Mouse (Mus musculus) MEL (cell line): Measurements from ENCODE around the gene Otud1. TPM values are rescaled to one million over a fixed set of nuclear protein-coding genes. Genes with fewer than 3 reads are reported as not detected.

ENCODE experiments used
- DNase-seq: peaks from one replicate; pipeline ENCODE4 v3.0.0; 2011; ENCODE audit warnings: low read depth, low spot score
- H3K27ac ChIP-seq: 2 replicates; pipeline ENCODE4 v1.5.1; 2012; ENCODE audit warnings: low read depth, mild to moderate bottlenecking, control low read depth, low read length, moderate library complexity; ENCODE audit not compliant: control insufficient read depth
- H3K27me3 ChIP-seq, 2 experiments: fragments of 150-350 bp in 1 of 2; sonication (generic) in 1 of 2; 2 replicates each; pipeline ENCODE4 v1.6.1; 2012; ENCODE audit warnings: low read length in 2 of 2, mild to moderate bottlenecking in 2 of 2, improper control_type of control experiment in 1 of 2, moderate library complexity in 1 of 2; ENCODE audit not compliant: insufficient read depth in 2 of 2, control insufficient read depth in 1 of 2
- H3K36me3 ChIP-seq, 2 experiments: 2 replicates each; pipeline ENCODE4 v1.6.1; 2012 to 2014; ENCODE audit warnings: low read length in 2 of 2, improper control_type of control experiment in 1 of 2, inconsistent platforms in 1 of 2, mild to moderate bottlenecking in 1 of 2; ENCODE audit not compliant: insufficient read depth in 2 of 2, control insufficient read depth in 1 of 2
- H3K4me1 ChIP-seq, 2 experiments: fragments of 150-350 bp in 1 of 2; sonication (generic) in 1 of 2; 2 replicates each; pipeline ENCODE4 v1.6.1; 2012; ENCODE audit warnings: low read length in 2 of 2, improper control_type of control experiment in 1 of 2, mild to moderate bottlenecking in 1 of 2; ENCODE audit not compliant: insufficient read depth in 2 of 2, control insufficient read depth in 1 of 2
- H3K4me3 ChIP-seq, 2 experiments: fragments of 150-350 bp in 1 of 2; sonication (generic) in 1 of 2; 2 replicates each; pipeline ENCODE4 v1.5.1; 2012; ENCODE audit warnings: low read depth in 2 of 2, low read length in 2 of 2, mild to moderate bottlenecking in 2 of 2, moderate library complexity in 2 of 2, control low read depth in 1 of 2, improper control_type of control experiment in 1 of 2; ENCODE audit not compliant: control insufficient read depth in 1 of 2, insufficient read depth in 1 of 2
- H3K79me2 ChIP-seq: 2 replicates; pipeline ENCODE4 v1.6.1; 2012; ENCODE audit warnings: mild to moderate bottlenecking, low read length, moderate library complexity; ENCODE audit not compliant: control insufficient read depth, poor library complexity, insufficient read depth
- H3K9ac ChIP-seq: 2 replicates; pipeline ENCODE4 v1.6.1; 2012; ENCODE audit warnings: low read depth, mild to moderate bottlenecking, control low read depth, low read length, moderate library complexity; ENCODE audit not compliant: control insufficient read depth, poor library complexity, severe bottlenecking
- H3K9me3 ChIP-seq: fragments of 150-350 bp; sonication (generic); replicated peaks from 2 replicates; pipeline ENCODE4 v1.6.1; 2012; ENCODE audit warnings: mild to moderate bottlenecking, low read length, improper control_type of control experiment, moderate library complexity; ENCODE audit not compliant: insufficient read depth
- E2F4 ChIP-seq: IDR thresholded peaks from 2 replicates; pipeline ENCODE4 v1.6.1; 2011; ENCODE audit warnings: low read depth, low read length, improper control_type of control experiment, borderline replicate concordance
- ETS1 ChIP-seq: IDR thresholded peaks from 2 replicates; pipeline ENCODE4 v1.6.1; 2012; ENCODE audit warnings: low read depth, mild to moderate bottlenecking, inconsistent platforms, low read length, improper control_type of control experiment, moderate library complexity
- MAX ChIP-seq: IDR thresholded peaks from 2 replicates; pipeline ENCODE4 v1.6.1; 2011; ENCODE audit warnings: low read length, improper control_type of control experiment
- MAZ ChIP-seq: IDR thresholded peaks from 2 replicates; pipeline ENCODE4 v1.6.1; 2012; ENCODE audit warnings: low read depth, mild to moderate bottlenecking, inconsistent platforms, low read length, improper control_type of control experiment
- MXI1 ChIP-seq: IDR thresholded peaks from 2 replicates; pipeline ENCODE4 v1.6.1; 2011; ENCODE audit warnings: mild to moderate bottlenecking, low read depth, low read length, improper control_type of control experiment
- MYC ChIP-seq: IDR thresholded peaks from 2 replicates; pipeline ENCODE4 v1.6.1; 2011; ENCODE audit warnings: low read depth, mild to moderate bottlenecking, low read length, improper control_type of control experiment, moderate library complexity
- NRF1 ChIP-seq: IDR thresholded peaks from 2 replicates; pipeline ENCODE4 v1.6.1; 2014; ENCODE audit warnings: low read depth, mild to moderate bottlenecking, inconsistent platforms, low read length, improper control_type of control experiment, moderate library complexity; ENCODE audit not compliant: poor library complexity, insufficient read depth, severe bottlenecking
- POLR2A ChIP-seq, 2 experiments: IDR thresholded peaks; 2 replicates each; pipeline ENCODE4 v1.6.1; 2011 to 2012; ENCODE audit warnings: low read length in 2 of 2, mild to moderate bottlenecking in 2 of 2, control low read depth in 1 of 2, improper control_type of control experiment in 1 of 2, low read depth in 1 of 2, moderate library complexity in 1 of 2; ENCODE audit not compliant: control insufficient read depth in 1 of 2, insufficient read depth in 1 of 2, poor library complexity in 1 of 2
- RCOR1 ChIP-seq: IDR thresholded peaks from 2 replicates; pipeline ENCODE4 v1.6.1; 2012; ENCODE audit warnings: low read depth, mild to moderate bottlenecking, inconsistent platforms, low read length, improper control_type of control experiment
- SIN3A ChIP-seq: IDR thresholded peaks from 2 replicates; pipeline ENCODE4 v1.6.1; 2012; ENCODE audit warnings: low read length, improper control_type of control experiment, inconsistent platforms
- TBP ChIP-seq: IDR thresholded peaks from 2 replicates; pipeline ENCODE4 v1.8.0; 2011; ENCODE audit warnings: low read depth, low read length, improper control_type of control experiment
- UBTF ChIP-seq: IDR thresholded peaks from 2 replicates; pipeline ENCODE4 v1.6.1; 2012; ENCODE audit warnings: low read depth, mild to moderate bottlenecking, inconsistent platforms, low read length, improper control_type of control experiment, moderate library complexity, borderline replicate concordance; ENCODE audit not compliant: insufficient read depth
- USF1 ChIP-seq: IDR thresholded peaks from 2 replicates; pipeline ENCODE4 v1.6.1; 2014; ENCODE audit warnings: low read depth, mild to moderate bottlenecking, inconsistent platforms, low read length, improper control_type of control experiment, moderate library complexity
- USF2 ChIP-seq, 2 experiments: IDR thresholded peaks; 2 replicates each; pipeline ENCODE4 v1.6.1; 2011 to 2012; ENCODE audit warnings: improper control_type of control experiment in 2 of 2, low read length in 2 of 2, borderline replicate concordance in 1 of 2, inconsistent platforms in 1 of 2, low read depth in 1 of 2, mild to moderate bottlenecking in 1 of 2; ENCODE audit not compliant: insufficient read depth in 1 of 2
- polyA plus RNA-seq, 2 experiments: library from polyadenylated mRNA; stranded (reverse) in 1 of 2; unstranded in 1 of 2; fragments of >175 nt in 1 of 2; fragments of >200 nt in 1 of 2; gene quantifications; 2 replicates each; pipeline versions ENCODE4 v1.2.1 to v1.2.4; 2012; ENCODE audit warnings: low replicate concordance in 2 of 2, low read depth in 1 of 2; ENCODE audit not compliant: insufficient read length in 2 of 2, insufficient read depth in 1 of 2, missing spikeins in 1 of 2
- total RNA-seq: library from RNA; depleted of rRNA; stranded (reverse); fragments of 300-350 nt; gene quantifications from 2 replicates; pipeline ENCODE4 v1.2.3, GENCODE M21; 2012; rRNA removed

Otud1 gene
- total RNA-seq (0.27 and 0.29 TPM in 2 replicates), polyA plus RNA-seq (under 1 TPM in 1 of 2 experiments, not detected in 1; 0.45 TPM)

- Histone ChIP-seq H3K79me2 (no peaks in the 10 kb centered on the region), H3K9ac (peak within 1 kb of the TSS; percentile 63), H3K36me3 (no peaks in the 10 kb centered on the region)
- TF ChIP-seq SIN3A (peak; percentile 47; the same call in 1 of the 2 replicates), MXI1 (peak; percentile 38; the same call in 1 of the 2 replicates), USF2 (IDR thresholded peaks at IDR 0.05; ENCODE audit: borderline replicate concordance in 1 of 2, insufficient read depth in 1 of 2, low read depth in 1 of 2, low read length in 2 of 2) (peak in 1 of 2 experiments; percentile 79; a peak in 2 of 4 replicates), USF1 (peak; percentile 95), ETS1 (peak; percentile 43), MAX (peak; percentile 87), UBTF (no peak), TBP (no peak), POLR2A (IDR thresholded peaks at IDR 0.05; ENCODE audit: control insufficient read depth in 1 of 2, insufficient read depth in 1 of 2, low read depth in 1 of 2, low read length in 2 of 2, poor library complexity in 1 of 2) (peak; percentile 43 to 47; a peak in 3 of 4 replicates), NRF1 (peak; percentile 78)
- TF ChIP-seq, all 39 proteins: peak for 8
- H3K27ac ChIP-seq = peak within 1 kb of the TSS; percentile 13
- no peaks in the 10 kb centered on the region for H3K4me1 ChIP-seq
- peak; percentile 90 for DNase-seq
- no peaks in the 10 kb centered on the region for H3K9me3 ChIP-seq
- H3K27me3 ChIP-seq = peaks cover 0 to 5% of the 10 kb centered on the region in 2 experiments; a peak in 2 of 4 replicates
- H3K4me3 ChIP-seq = peak within 1 kb of the TSS; percentile 54 to 78
These were observed at the start of gene Otud1 for GRCm38 (mm10) chr2:19657158-19657874. Gene Otud1 (plus strand): TSS chr2:19657752.

DNA sequence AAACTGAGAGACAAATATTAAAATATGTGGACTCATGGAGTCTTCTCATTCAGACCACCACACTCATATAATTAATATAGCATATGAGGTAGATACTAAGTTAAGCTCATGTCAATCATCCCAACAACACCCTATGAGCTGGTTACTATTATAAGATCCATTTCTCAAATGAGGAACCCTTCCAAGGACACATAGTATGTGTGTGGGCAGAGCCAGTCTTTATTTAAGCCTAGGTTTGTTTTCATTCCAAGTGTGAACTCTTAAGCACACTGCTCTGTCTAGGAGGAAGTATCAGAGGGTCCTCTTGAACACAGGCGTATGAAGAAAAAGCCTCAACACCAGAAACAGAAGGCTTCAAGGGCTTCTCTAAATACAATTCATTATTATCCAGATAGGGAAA, 49.7 kb upstream of the Otud1 start:
- Histone ChIP-seq H3K27me3 (no peaks in the 10 kb centered on the region; a peak in 1 of 4 replicates), H3K79me2 (no peaks in the 10 kb centered on the region), H3K27ac (no peak overlapping the region), H3K9ac (no peak overlapping the region), H3K36me3 (no peaks in the 10 kb centered on the region), H3K4me3 (no peak overlapping the region), H3K9me3 (no peaks in the 10 kb centered on the region), H3K4me1 (no peaks in the 10 kb centered on the region)
- DNase-seq = no peak
- TF ChIP-seq MYC (no peak), MAZ (no peak), E2F4 (no peak), RCOR1 (no peak)
